Mouse (Mus musculus) spleen, adult 2 months (tissue): ENCODE data around the gene Gm10271.

ENCODE experiments used
- CTCF ChIP-seq: fragments of 200-500 bp; IDR thresholded peaks from 2 replicates; pipeline ENCODE4 v1.5.1; 2011; ENCODE audit warnings: mild to moderate bottlenecking, inconsistent platforms; ENCODE audit not compliant: insufficient read depth, insufficient read length, insufficient replicate concordance; ENCODE audit errors: extremely low read depth
- POLR2A ChIP-seq: fragments of 200-500 bp; IDR thresholded peaks from 2 replicates; pipeline ENCODE4 v1.6.1; 2011; ENCODE audit warnings: low read depth, low read length, inconsistent platforms

- no peak for TF ChIP-seq POLR2A
- TF ChIP-seq CTCF, result no peak
Observed at GRCm38 (mm10) chr10:116916581-116916980, 55.8 kb downstream of the Gm10271 start.
